Mouse (Mus musculus): ENCODE measurements around the gene Tap1.
A peak's percentile ranks its signal among the peaks of the same experiment; 100 is the strongest.
"Not testable (repeated sequence)": the region's sequence is repeated elsewhere in the genome, so short reads cannot be mapped to it uniquely, and the experiment has no call there.

Gene Tap1

DNA sequence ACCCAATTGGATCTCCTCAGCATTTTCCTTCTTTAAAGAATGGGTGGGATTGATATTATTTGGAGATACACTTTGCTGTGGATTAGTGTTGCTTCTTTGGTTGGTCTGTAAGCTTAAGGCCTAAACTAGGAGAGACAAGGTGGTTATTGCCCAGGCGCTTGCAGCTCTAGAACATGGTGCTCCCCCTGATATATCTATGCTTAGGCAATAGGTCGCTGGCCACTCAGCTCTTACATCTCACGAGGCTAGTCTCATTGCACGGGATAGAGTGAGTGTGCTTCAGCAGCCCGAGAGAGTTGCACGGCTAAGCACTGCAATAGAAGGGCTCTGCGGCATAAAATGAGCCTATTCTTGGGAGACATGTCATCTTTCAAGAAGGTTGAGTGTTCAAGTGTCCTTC lies 44.7 kb downstream of the Tap1 start:
- DNase-seq (ENCODE audit: low read depth, low spot score): not testable (repeated sequence)

DNA sequence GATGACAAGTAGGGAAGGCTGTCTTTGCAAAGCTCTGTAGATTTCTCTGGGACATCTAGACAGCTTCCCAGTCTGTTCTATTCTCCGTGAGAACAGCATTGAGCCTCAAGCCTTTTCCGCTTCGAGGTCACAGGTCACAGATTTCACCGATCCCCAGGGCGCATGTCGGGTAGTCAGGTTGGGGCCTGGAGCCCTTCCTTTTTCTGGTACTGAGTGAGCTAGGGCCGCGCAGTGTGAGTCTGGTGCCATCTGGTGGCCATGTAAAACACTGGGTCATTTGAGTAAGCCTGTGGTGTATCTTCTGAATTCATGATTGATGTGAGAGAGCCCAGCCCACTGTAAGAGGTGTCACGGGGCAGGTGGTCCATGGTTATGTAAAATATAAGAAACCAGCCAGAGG lies 47.6 kb downstream of the Tap1 start:
- peak; percentile 79 for DNase-seq (ENCODE audit: low read depth, low spot score)

DNA sequence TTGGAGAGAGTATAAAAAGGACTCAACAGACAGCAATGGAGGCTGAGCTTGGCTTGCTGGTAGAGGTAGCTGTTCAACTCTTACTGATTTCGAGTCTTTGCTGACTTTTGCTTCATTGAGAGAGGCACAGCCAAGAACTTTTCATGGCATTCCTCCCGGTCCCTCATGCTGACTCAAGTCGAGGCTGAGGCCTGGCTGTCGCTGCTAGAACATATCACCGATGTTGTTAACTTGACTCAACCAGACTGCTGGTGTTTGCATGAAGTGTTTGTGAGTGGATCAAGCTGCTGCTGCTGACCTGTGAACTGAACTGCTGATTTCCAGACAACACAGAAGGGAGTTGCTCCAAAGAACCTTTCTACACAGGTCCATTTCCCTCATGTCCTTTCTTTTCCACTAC lies 49.3 kb downstream of the Tap1 start:
- peak; percentile 15 for DNase-seq (ENCODE audit: low read depth, low spot score)

DNA sequence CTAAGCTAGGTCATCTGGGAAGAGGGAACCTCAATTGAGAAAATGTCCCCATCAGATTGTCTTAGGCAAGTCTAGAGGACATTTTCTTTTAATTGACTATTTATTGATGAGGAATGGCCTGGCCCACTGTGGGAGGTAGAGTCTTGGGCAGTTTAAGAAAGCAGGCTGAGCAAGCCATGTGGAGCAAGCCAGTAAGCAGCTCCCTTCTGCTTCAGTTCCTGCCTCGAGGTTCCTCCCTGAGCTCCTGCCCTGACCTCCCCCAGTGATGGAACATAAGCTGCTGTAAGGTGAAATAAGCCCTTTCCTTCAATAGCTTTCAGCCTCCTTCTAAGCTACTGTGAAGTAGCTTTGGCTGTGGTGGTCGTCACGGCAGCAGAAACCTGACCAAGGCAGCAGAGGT lies 50.4 kb downstream of the Tap1 start:
- DNase-seq (ENCODE audit: low read depth, low spot score): no peak

DNA sequence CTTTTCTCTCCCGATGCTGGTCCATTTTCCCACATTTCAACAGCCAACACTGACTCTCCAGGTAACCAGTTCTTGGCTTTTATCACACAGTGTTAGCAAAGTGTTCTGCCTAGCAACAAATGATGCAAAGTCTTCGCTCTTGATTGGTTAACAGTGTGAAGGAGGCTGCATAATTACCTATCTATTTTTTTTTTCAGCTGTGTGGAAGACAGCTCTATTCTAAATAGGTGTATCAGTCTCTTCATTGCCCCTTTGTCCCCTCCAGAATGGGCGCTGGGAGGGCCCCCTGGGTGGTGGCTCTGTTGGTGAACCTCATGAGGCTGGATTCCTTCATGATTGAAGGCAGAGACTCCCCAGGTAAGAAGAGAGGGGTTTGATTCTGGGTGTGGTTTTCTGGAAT lies 51.4 kb downstream of the Tap1 start, which contains the start of gene H2-Ob:
Gene H2-Ob, plus strand, starts transcription at position 198 of the 400 bp plus-strand sequence.
- DNase-seq (ENCODE audit: low read depth, low spot score): peak; percentile 81

DNA sequence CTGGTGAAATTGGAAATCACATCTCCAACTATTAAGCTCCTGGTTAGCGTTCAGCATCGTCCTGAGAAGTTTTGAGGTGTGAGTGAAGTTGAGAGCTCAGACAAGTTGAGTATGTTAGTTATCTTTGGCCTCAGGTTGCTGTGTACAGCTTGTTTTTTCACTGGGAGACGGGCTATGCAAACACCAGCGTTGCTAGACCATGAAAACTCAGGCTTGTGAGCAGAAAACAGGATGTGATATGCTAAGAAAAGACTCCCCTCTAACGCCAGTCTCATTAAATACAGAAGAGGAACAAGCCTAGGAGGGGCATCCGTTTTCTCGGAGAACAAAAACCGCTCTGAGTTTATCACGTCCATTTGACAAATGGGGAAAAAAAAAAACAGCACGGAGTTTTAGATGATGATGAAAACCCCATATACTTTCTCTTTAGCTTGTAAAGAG lies 52.3 kb downstream of the Tap1 start:
- DNase-seq (ENCODE audit: low read depth, low spot score): peak; percentile 19

DNA sequence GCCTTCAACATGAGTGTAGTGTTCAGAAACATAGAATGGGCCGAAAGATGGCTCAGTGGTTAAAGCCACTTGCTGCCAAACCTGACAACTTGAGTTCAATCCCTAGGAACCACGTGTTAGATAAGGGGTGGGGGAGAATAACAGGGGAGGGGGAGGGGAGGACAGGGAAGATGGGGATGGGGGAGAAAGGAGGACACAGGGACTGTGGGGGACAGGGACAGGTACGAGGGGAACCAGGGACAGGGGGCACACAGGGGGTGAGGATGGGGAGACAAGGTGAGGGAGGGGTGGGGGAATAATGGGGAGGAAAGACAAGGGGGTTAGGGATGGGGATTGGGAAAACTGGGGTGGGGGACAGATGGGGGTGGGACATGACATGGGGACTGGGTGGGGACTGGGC lies 53.0 kb downstream of the Tap1 start:
- DNase-seq (ENCODE audit: low read depth, low spot score): no peak

DNA sequence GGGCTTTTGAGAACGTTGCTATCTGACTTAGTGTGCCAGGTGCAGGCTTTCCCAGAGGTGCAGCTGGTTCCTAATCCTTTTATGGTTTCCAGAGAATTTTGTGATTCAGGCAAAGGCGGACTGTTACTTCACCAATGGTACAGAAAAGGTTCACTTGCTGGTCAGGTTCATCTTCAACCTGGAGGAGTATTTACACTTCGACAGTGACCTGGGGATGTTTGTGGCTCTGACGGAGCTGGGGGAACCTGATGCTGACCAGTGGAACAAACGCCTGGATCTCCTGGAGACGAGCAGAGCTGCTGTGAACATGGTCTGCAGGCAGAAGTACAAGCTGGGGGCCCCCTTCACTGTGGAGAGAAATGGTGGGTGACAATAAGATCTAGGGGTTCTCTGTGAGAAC lies 53.6 kb downstream of the Tap1 start:
- no peak for DNase-seq (ENCODE audit: low read depth, low spot score)

DNA sequence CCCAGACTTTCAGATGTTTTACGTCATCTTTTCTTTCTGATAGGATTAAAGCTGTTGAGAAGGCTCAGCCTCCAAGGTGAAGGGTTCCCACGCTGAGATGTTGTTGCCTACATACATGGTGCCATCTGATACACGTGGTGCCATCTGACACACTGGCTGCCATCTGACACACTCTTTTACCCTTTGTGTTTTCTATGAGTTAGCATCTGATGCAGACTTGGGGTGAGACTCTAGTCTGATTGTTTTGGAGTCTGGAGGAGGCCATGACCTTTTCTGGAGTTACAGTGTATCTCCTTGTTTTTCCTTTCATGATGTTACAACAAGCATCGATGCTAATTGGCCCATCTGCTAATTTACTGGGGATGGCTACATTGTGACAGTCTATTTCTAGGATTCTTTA lies 57.3 kb downstream of the Tap1 start:
- DNase-seq (ENCODE audit: low read depth, low spot score): no peak

All from brain, adult 2 months (tissue).